Mouse (Mus musculus): ENCODE results near the gene Hlcs.

DNA sequence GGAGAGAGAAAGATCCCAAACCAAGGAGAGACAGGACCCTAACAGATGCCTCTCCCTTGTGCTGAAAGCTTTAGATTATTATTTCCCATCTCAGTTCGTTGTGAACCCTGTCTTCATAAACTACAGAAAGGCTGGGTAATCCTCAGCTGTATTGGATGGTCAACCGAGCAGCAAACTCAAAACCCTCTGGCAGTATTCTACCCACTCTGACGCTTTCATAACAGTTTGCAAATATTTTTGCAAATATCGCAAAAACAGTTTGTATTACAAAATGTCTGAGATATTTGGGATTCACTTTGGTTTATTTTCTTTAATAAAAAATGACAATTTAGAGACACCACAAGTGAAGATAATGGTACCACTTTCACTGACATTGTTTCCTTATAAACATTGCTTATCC, 1.4 kb downstream of the Hlcs start:
- TF ChIP-seq POLR2A (IDR thresholded peaks at IDR 0.05; ENCODE audit: borderline replicate concordance, insufficient read depth, low read length) (no peak), CTCF (IDR thresholded peaks at IDR 0.05; ENCODE audit: borderline replicate concordance, insufficient read depth, low read depth, low read length) (no peak)

All from cerebellum, adult 2 months (tissue).